Mouse (Mus musculus): ENCODE data around the gene Olfr49. TPM values are rescaled to one million over a fixed set of nuclear protein-coding genes. Genes with fewer than 3 reads are reported as not detected.

Olfr49 gene
- polyA plus RNA-seq, 1 experiment, result not detected

- H3K4me3 ChIP-seq (replicated peaks; ENCODE audit: control insufficient read depth, low read depth, low read length), result no peak overlapping the region
- TF ChIP-seq CTCF (IDR thresholded peaks at IDR 0.05; ENCODE audit: control insufficient read depth, insufficient read depth, low read length), result no peak
- no peak for TF ChIP-seq POLR2A (IDR thresholded peaks at IDR 0.05; ENCODE audit: borderline replicate concordance, control insufficient read depth, low read depth, low read length)
- H3K4me1 ChIP-seq (ENCODE audit: control insufficient read depth, insufficient read depth, low read length), result no peaks in the 10 kb centered on the region
- WGBS, result 87% methylated on average over 3 of the region's 3 CpGs
- no peak overlapping the region for H3K27ac ChIP-seq (ENCODE audit: control insufficient read depth, insufficient read depth, low read depth, low read length, poor library complexity)
Observed at GRCm38 (mm10) chr14:54244183-54244582, 40.6 kb downstream of the Olfr49 start.

- TF ChIP-seq POLR2A (IDR thresholded peaks at IDR 0.05; ENCODE audit: borderline replicate concordance, control insufficient read depth, low read depth, low read length) (no peak), CTCF (IDR thresholded peaks at IDR 0.05; ENCODE audit: control insufficient read depth, insufficient read depth, low read length) (no peak)
- no peak overlapping the region for H3K27ac ChIP-seq (ENCODE audit: control insufficient read depth, insufficient read depth, low read depth, low read length, poor library complexity)
- H3K4me1 ChIP-seq (ENCODE audit: control insufficient read depth, insufficient read depth, low read length), result no peaks in the 10 kb centered on the region
- no peak overlapping the region for H3K4me3 ChIP-seq (replicated peaks; ENCODE audit: control insufficient read depth, low read depth, low read length)
- WGBS, result 87% methylated on average over 5 of the region's 5 CpGs
Observed at GRCm38 (mm10) chr14:54240542-54240941, 44.2 kb downstream of the Olfr49 start.

GRCm38 (mm10) chr14:54239002-54239736 lies 45.6 kb downstream of the Olfr49 start:
- Histone ChIP-seq H3K4me3 (replicated peaks; ENCODE audit: control insufficient read depth, low read depth, low read length) (no peak overlapping the region), H3K27ac (ENCODE audit: control insufficient read depth, insufficient read depth, low read depth, low read length, poor library complexity) (no peak overlapping the region), H3K4me1 (ENCODE audit: control insufficient read depth, insufficient read depth, low read length) (no peaks in the 10 kb centered on the region)
- WGBS, result 12% methylated on average over 7 of the region's 7 CpGs
- TF ChIP-seq POLR2A (IDR thresholded peaks at IDR 0.05; ENCODE audit: borderline replicate concordance, control insufficient read depth, low read depth, low read length) (no peak), CTCF (IDR thresholded peaks at IDR 0.05; ENCODE audit: control insufficient read depth, insufficient read depth, low read length) (peak; percentile 96)

- Histone ChIP-seq H3K4me3 (replicated peaks; ENCODE audit: control insufficient read depth, low read depth, low read length) (no peak overlapping the region), H3K27ac (ENCODE audit: control insufficient read depth, insufficient read depth, low read depth, low read length, poor library complexity) (no peak overlapping the region), H3K4me1 (ENCODE audit: control insufficient read depth, insufficient read depth, low read length) (no peaks in the 10 kb centered on the region; the same call in 1 of the 2 replicates)
- TF ChIP-seq POLR2A (IDR thresholded peaks at IDR 0.05; ENCODE audit: borderline replicate concordance, control insufficient read depth, low read depth, low read length) (no peak), CTCF (IDR thresholded peaks at IDR 0.05; ENCODE audit: control insufficient read depth, insufficient read depth, low read length) (no peak)
- 91% methylated on average over 5 of the region's 5 CpGs for WGBS
Observed at GRCm38 (mm10) chr14:54236881-54237280, 47.9 kb downstream of the Olfr49 start.

GRCm38 (mm10) chr14:54235825-54236540 lies 48.8 kb downstream of the Olfr49 start:
- H3K4me3 ChIP-seq (replicated peaks; ENCODE audit: control insufficient read depth, low read depth, low read length), result no peak overlapping the region
- TF ChIP-seq CTCF (IDR thresholded peaks at IDR 0.05; ENCODE audit: control insufficient read depth, insufficient read depth, low read length), result no peak
- no peak for TF ChIP-seq POLR2A (IDR thresholded peaks at IDR 0.05; ENCODE audit: borderline replicate concordance, control insufficient read depth, low read depth, low read length)

GRCm38 (mm10) chr14:54234231-54235040 lies 50.3 kb downstream of the Olfr49 start:
- no peak for TF ChIP-seq CTCF (IDR thresholded peaks at IDR 0.05; ENCODE audit: control insufficient read depth, insufficient read depth, low read length)
- no peak for TF ChIP-seq POLR2A (IDR thresholded peaks at IDR 0.05; ENCODE audit: borderline replicate concordance, control insufficient read depth, low read depth, low read length)
- WGBS, result 84% methylated on average over 20 of the region's 20 CpGs
- H3K27ac ChIP-seq (ENCODE audit: control insufficient read depth, insufficient read depth, low read depth, low read length, poor library complexity), result no peak overlapping the region
- H3K4me1 ChIP-seq (ENCODE audit: control insufficient read depth, insufficient read depth, low read length), result no peaks in the 10 kb centered on the region; the same call in 1 of the 2 replicates
- no peak overlapping the region for H3K4me3 ChIP-seq (replicated peaks; ENCODE audit: control insufficient read depth, low read depth, low read length)

More at GRCm38 (mm10) chr14:54235825-54236540, 48.8 kb downstream of the Olfr49 start:
- Histone ChIP-seq H3K4me1 (ENCODE audit: control insufficient read depth, insufficient read depth, low read length) (no peaks in the 10 kb centered on the region; the same call in 1 of the 2 replicates), H3K27ac (ENCODE audit: control insufficient read depth, insufficient read depth, low read depth, low read length, poor library complexity) (no peak overlapping the region)
- 85% methylated on average over 5 of the region's 5 CpGs for WGBS

GRCm38 (mm10) chr14:54233559-54234143 lies 51.1 kb downstream of the Olfr49 start:
- no peaks in the 10 kb centered on the region; the same call in 1 of the 2 replicates for H3K4me1 ChIP-seq (ENCODE audit: control insufficient read depth, insufficient read depth, low read length)
- WGBS, result 42% methylated on average over 16 of the region's 16 CpGs
- H3K4me3 ChIP-seq (replicated peaks; ENCODE audit: control insufficient read depth, low read depth, low read length), result no peak overlapping the region
- peak overlapping the region; percentile 76 for H3K27ac ChIP-seq (ENCODE audit: control insufficient read depth, insufficient read depth, low read depth, low read length, poor library complexity)
- TF ChIP-seq CTCF (IDR thresholded peaks at IDR 0.05; ENCODE audit: control insufficient read depth, insufficient read depth, low read length) (no peak), POLR2A (IDR thresholded peaks at IDR 0.05; ENCODE audit: borderline replicate concordance, control insufficient read depth, low read depth, low read length) (no peak)
